Mouse (Mus musculus) gastrocnemius, postnatal 25 days (tissue): ENCODE measurements around the gene Olfr1375. TPM values are rescaled to one million over a fixed set of nuclear protein-coding genes. Genes with fewer than 3 reads are reported as not detected.

Experiments
- total RNA-seq, 2 experiments: library from RNA; stranded (reverse); gene quantifications; 1 replicate in 1 of 2; 2 replicates in 1 of 2; pipeline ENCODE4 v1.2.3; 2021

The Olfr1375 gene
- total RNA-seq, 2 experiments from 2014 or later: not detected

Other genes starting within 250 kb of the Olfr1375 start
- 1 to 10 TPM; 4.3 to 5.0 TPM for gene Zfp354c, start 220.4 kb upstream of the Olfr1375 start, total RNA-seq
- 1 to 10 TPM; 1.6 to 1.8 TPM for gene Zfp879, start 206.6 kb upstream of the Olfr1375 start, total RNA-seq
- not detected for gene Grm6, start 197.4 kb upstream of the Olfr1375 start, total RNA-seq
- 1 to 10 TPM; 1.8 TPM for gene Zfp454, start 160.5 kb upstream of the Olfr1375 start, total RNA-seq
- 1 to 10 TPM; 4.5 to 5.4 TPM for gene Zfp2, start 131.9 kb upstream of the Olfr1375 start, total RNA-seq
- gene Zfp354b, start 116.5 kb upstream of the Olfr1375 start, total RNA-seq: 1 to 10 TPM; 1.3 to 1.7 TPM
- gene 4933414I15Rik, start 104.3 kb upstream of the Olfr1375 start, total RNA-seq: not detected
- not detected for gene Prop1, start 94.3 kb upstream of the Olfr1375 start, total RNA-seq
- not detected for gene Olfr1378, start 81.6 kb upstream of the Olfr1375 start, total RNA-seq
- not detected for gene Olfr1377, start 66.1 kb upstream of the Olfr1375 start, total RNA-seq
- not detected for gene Olfr51, start 44.5 kb upstream of the Olfr1375 start, total RNA-seq
- not detected for gene Olfr54, start 33.9 kb upstream of the Olfr1375 start, total RNA-seq
- 1 to 10 TPM; 3.4 to 4.0 TPM for gene Zfp354a, start 11.1 kb downstream of the Olfr1375 start, total RNA-seq
- not detected for gene Gm12569, start 172.4 kb downstream of the Olfr1375 start, total RNA-seq
- gene Clk4, start 213.6 kb downstream of the Olfr1375 start, total RNA-seq: 10 to 100 TPM; 35.2 to 41.1 TPM
- gene BC049762, start 214.9 kb downstream of the Olfr1375 start, total RNA-seq: not detected
- gene Col23a1, start 241.8 kb downstream of the Olfr1375 start, total RNA-seq: 1 to 10 TPM; 1.8 to 1.9 TPM